Mouse (Mus musculus) gastrocnemius, postnatal 14 days (tissue): ENCODE data around the gene Fermt2. TPM values are rescaled to one million over a fixed set of nuclear protein-coding genes. Genes with fewer than 3 reads are reported as not detected.
A peak's percentile ranks its signal among the peaks of the same experiment; 100 is the strongest.

Source experiments
- DNase-seq: peaks from one replicate; pipeline ENCODE4 v3.0.0; 2021; ENCODE audit warnings: mixed read lengths
- intact Hi-C: fragments of 180-260 bp; cut with DNase I; formaldehyde crosslinking; loops from one replicate; pipeline ENCODE4 v1.15.1; 2025; ENCODE audit warnings: low total_unique reads
- long read RNA-seq, 2 experiments: library from polyadenylated mRNA; stranded (forward); transcript quantifications; one replicate each; pipeline ENCODE4 v2.0.0; 2021
- total RNA-seq, 2 experiments: library from RNA; stranded (reverse); gene quantifications; 2 replicates each; pipeline ENCODE4 v1.2.3; 2021

The Fermt2 gene
- total RNA-seq, result 100 to 1,000 TPM; 180 to 188 TPM
- long read RNA-seq, experiment 1, transcript Fermt2-201 (15 exons, 3,293 nt), result major isoform, 19 of 103 reads
- long read RNA-seq, experiment 1, partial matches to known transcripts, result 12 of 103 reads
- long read RNA-seq, experiment 1, other reads (novel, unspliced or antisense), result 72 of 103 reads
- long read RNA-seq, experiment 2, transcript Fermt2-201 (15 exons, 3,293 nt), result major isoform, 25 of 110 reads
- long read RNA-seq, experiment 2, partial matches to known transcripts, result 20 of 110 reads
- long read RNA-seq, experiment 2, other reads (novel, unspliced or antisense), result 65 of 110 reads

- DNase-seq, result peak; percentile 93
- intact Hi-C loops, result loop anchor here (10.0 kb wide), 1 partner anchor 55 kb away; no protein-coding TSS in a partner anchor
These were observed at the start of gene Fermt2 for GRCm38 (mm10) chr14:45529411-45530363. Gene Fermt2 (minus strand): TSS chr14:45530118.

GRCm38 (mm10) chr14:45566066-45566937 is 36.4 kb upstream of the Fermt2 start:
- peak; percentile 43 for DNase-seq

GRCm38 (mm10) chr14:45565216-45566065 is 35.5 kb upstream of the Fermt2 start:
- intact Hi-C loops, result loop anchor here (10.0 kb wide), 1 partner anchor 129 kb away; no protein-coding TSS in a partner anchor
- peak; percentile 79 for DNase-seq

More at GRCm38 (mm10) chr14:45566066-45566937, 36.4 kb upstream of the Fermt2 start:
- intact Hi-C loops, result loop anchor here (10.0 kb wide), 1 partner anchor 128 kb away; no protein-coding TSS in a partner anchor

DNA sequence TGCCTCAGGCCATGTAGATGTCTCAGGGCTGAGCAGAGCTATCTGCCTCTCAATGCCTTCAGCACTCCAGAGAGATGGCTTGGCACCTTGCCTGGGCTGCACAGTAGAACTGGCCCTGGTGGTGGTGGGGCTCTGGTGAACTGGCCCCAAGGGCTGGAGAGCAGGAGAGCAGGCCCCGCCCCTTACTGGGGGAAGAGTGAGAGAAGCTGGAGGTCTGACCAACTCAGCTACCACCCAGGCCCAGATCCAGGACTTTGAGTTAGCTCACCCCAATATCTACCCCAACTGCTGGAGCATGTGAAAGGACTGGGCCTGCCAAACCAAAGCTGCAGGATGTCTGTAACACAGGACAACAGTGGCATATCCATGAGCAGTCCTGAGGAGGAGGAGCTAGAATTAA is 33.7 kb upstream of the Fermt2 start:
- DNase-seq, result peak; percentile 72
- intact Hi-C loops, result loop anchor here (10.0 kb wide), 1 partner anchor 131 kb away; no protein-coding TSS in a partner anchor

DNA sequence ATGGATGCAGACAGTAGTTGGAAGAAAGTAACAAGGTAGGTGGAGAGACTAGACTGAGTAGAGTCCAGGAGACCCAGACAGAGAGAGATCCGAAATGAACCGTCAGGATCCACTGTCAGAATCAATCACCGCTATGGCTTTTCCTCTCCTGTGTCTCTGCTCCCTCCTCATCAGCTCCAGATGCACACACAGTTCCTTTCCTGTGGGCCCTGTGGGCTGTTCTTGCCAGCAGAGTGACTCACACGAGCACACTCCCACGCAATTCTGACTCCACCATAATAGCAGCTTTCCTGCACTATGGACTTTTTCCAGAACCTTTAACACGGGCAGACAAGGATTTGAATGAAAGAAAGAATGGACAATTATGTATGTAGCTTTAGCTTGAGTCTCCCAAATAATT is 31.8 kb upstream of the Fermt2 start:
- intact Hi-C loops, result loop anchor here (10.0 kb wide), 1 partner anchor 133 kb away; no protein-coding TSS in a partner anchor
- peak; percentile 35 for DNase-seq

DNA sequence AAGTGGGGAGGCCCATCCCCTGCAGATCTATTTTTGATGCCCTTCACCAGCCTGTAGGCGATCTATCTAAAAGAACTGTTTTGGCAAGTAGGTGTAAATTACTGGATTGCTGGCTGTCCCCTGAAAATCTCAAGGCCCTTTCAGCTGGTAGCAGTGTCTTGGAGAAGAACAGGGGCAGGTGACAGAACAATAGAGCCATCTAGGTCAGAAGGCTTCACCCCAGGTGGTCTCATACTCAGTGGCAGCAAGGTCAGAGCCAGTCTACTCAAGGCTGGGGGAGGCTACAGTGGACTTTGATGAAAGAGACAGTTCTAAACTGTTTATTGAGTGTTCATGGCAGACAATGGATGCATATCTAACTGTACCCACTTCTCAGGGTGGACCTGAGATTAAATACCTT is 29.1 kb upstream of the Fermt2 start:
- intact Hi-C loops, result no loop called here
- no peak for DNase-seq

GRCm38 (mm10) chr14:45554336-45554735 is 24.4 kb upstream of the Fermt2 start:
- no peak for DNase-seq

GRCm38 (mm10) chr14:45553854-45554253 is 23.9 kb upstream of the Fermt2 start:
- intact Hi-C loops, result no loop called here
- DNase-seq, result peak; percentile 80

More at GRCm38 (mm10) chr14:45554336-45554735, 24.4 kb upstream of the Fermt2 start:
- intact Hi-C loops, result no loop called here

DNA sequence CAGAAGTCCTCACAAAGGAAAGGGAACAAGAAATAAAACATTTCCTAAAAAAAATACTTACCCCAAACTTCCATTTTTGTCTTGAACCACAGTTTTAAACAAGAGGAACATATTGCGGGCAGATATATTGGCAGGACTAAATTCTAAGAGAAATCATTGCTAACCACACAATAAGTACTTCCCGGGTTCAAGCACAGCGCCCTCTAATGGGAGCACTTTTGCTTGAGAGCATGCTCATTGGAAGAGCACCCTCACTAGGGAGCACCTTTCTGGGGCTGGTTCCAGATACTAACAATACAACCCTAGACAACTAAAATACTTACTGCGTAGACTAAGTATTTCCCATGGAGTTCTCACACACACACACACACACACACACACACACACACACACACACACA is 22.5 kb upstream of the Fermt2 start:
- DNase-seq, result no peak
- intact Hi-C loops, result no loop called here

- intact Hi-C loops, result no loop called here
- DNase-seq, result no peak
These were observed 21.3 kb upstream of the Fermt2 start for GRCm38 (mm10) chr14:45551121-45551768.

GRCm38 (mm10) chr14:45550010-45550647 is 20.2 kb upstream of the Fermt2 start:
- intact Hi-C loops, result no loop called here
- no peak for DNase-seq

DNA sequence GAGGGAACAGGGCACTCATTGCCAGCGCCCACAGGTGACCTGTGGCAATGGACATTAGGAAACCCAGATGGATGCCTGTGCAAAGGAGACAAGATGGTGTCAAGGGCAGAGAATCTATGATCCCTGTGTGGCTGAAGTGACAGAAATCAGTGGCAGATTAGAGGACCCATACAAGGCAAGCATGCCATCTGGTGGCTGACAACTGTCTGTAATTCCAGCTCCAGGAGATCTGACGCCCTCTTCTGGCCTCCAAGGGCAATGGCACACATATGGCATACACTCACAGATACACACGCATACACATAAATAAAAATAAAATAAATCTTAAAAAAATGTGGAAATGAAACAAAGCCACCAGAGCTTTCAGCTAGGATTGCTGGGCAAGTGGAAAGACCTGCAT is 18.2 kb upstream of the Fermt2 start:
- intact Hi-C loops, result no loop called here
- DNase-seq, result no peak

DNA sequence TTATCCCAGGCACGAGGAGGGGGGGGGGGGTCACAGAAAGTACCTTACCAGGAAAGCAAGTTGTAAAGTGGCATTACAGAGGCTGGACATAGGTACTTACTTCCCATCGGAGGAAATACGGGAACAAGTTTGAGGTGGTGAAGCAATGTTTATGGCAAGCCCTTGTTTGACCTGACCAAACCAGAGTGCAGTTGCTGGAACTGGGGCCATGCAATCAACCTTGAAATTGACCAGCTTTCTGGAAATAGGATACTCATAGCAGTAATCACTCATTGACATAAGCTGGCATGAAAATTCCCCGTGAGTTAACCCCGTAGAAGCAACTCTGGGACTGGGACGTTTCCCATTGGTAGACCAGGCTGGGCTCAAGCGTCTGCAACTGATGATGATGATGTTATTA is 15.0 kb upstream of the Fermt2 start:
- intact Hi-C loops, result loop anchor here (5.0 kb wide), 1 partner anchor 123 kb away; no protein-coding TSS in a partner anchor
- DNase-seq, result no peak

- intact Hi-C loops, result loop anchor here (5.0 kb wide), 1 partner anchor 122 kb away; no protein-coding TSS in a partner anchor
- no peak for DNase-seq
These were observed 14.1 kb upstream of the Fermt2 start for GRCm38 (mm10) chr14:45544026-45544425.

GRCm38 (mm10) chr14:45539659-45540468 is 9.9 kb upstream of the Fermt2 start:
- DNase-seq, result peak; percentile 81
- intact Hi-C loops, result loop anchor here (5.0 to 10.0 kb wide), 2 partner anchors 65 to 118 kb away; no protein-coding TSS in a partner anchor
